Comparison of ENCODE assay signal across 8 mouse cellular contexts in genomic region chr7:128238991-128239390, GRCm38 (mm10). TPM values are rescaled to one million over a fixed set of nuclear protein-coding genes. Genes with fewer than 3 reads are reported as not detected.
DNase-seq lines count a peak whose midpoint lies in the region; ATAC-seq and TF ChIP-seq lines count a peak whose summit lies in the region.

No protein-coding gene starts in this region.

- H3K79me2 ChIP-seq in myocyte (ENCODE audit: control insufficient read depth, insufficient read depth): no peaks in the 10 kb centered on the region

- TF ChIP-seq POLR2A in myocyte (IDR thresholded peaks at IDR 0.05; ENCODE audit: insufficient read length, low read depth): no peak

- peaks cover 13% of the 10 kb centered on the region for H3K4me1 ChIP-seq in hindbrain, embryonic 12.5 days

- H3ac ChIP-seq in myocyte (ENCODE audit: control insufficient read depth, insufficient read length): no peak overlapping the region

- no peak overlapping the region; the same call in 1 of the 2 replicates for H3K27ac ChIP-seq in layer of hippocampus, adult 2 months
- H3K27ac ChIP-seq in hindbrain, embryonic 12.5 days: no peak overlapping the region

- peaks cover 41% of the 10 kb centered on the region for H3K36me3 ChIP-seq in hindbrain, embryonic 12.5 days
- H3K36me3 ChIP-seq in myocyte (ENCODE audit: control insufficient read depth, insufficient read depth): peaks cover 4% of the 10 kb centered on the region

- H3K4me3 ChIP-seq in layer of hippocampus, adult 2 months: peak overlapping the region; percentile 88
- H3K4me3 ChIP-seq in hindbrain, embryonic 12.5 days: peak overlapping the region; percentile 68
- peak overlapping the region; percentile 91 for H3K4me3 ChIP-seq in myocyte

- no peak for DNase-seq in layer of hippocampus, adult 2 months (ENCODE audit: low spot score in 2 of 2)
- DNase-seq in layer of hippocampus, adult 8-10 months (ENCODE audit: low spot score in 2 of 2): no peak
- peak; percentile 76 for DNase-seq in embryo, embryonic 10.5 days (ENCODE audit: low spot score)
- peak; percentile 65 for DNase-seq in liver
- DNase-seq in urinary bladder, postnatal 36 days (ENCODE audit: low spot score in 2 of 2): no peak
- no peak for DNase-seq in left cerebral cortex, postnatal 14 days (ENCODE audit: low spot score in 2 of 2)

- no peak for ATAC-seq in hindbrain, embryonic 12.5 days (ENCODE audit: low FRiP score)

- H3K9ac ChIP-seq in hindbrain, embryonic 12.5 days: no peak overlapping the region

- H3K4me2 ChIP-seq in hindbrain, embryonic 12.5 days (replicated peaks): peak overlapping the region; percentile 96
- H3K4me2 ChIP-seq in myocyte (ENCODE audit: low read depth): peak overlapping the region; percentile 99

- TF ChIP-seq CTCF in layer of hippocampus, adult 2 months (conservative IDR thresholded peaks at IDR 0.05): peak; percentile 70

- WGBS in hindbrain, embryonic 12.5 days: 26% methylated on average over 4 of the region's 4 CpGs

- intact Hi-C loops in left cerebral cortex, postnatal 14 days (cut with DNase I): loop anchor here (2.0 to 5.0 kb wide), 2 partner anchors 106 to 463 kb away; no protein-coding TSS in a partner anchor

- H3K27me3 ChIP-seq in hindbrain, embryonic 12.5 days: no peaks in the 10 kb centered on the region
- no peaks in the 10 kb centered on the region for H3K27me3 ChIP-seq in myocyte (ENCODE audit: control insufficient read depth, insufficient read depth, insufficient read length)

- H3K9me3 ChIP-seq in hindbrain, embryonic 12.5 days (replicated peaks): no peaks in the 10 kb centered on the region

TF ChIP-seq in myocyte, 11 proteins besides CTCF, POLR2A, EP300 and RAD21:
- TF ChIP-seq MYOD1 (IDR thresholded peaks at IDR 0.05; ENCODE audit: control insufficient read depth in 1 of 3, insufficient read length in 2 of 3, low read depth in 2 of 3) (no peak), POLR2AphosphoS2 (IDR thresholded peaks at IDR 0.05; ENCODE audit: insufficient read length, low read depth) (no peak), CEBPB (IDR thresholded peaks at IDR 0.05; ENCODE audit: insufficient read depth, poor library complexity, severe bottlenecking) (peak; percentile 69; the same call in 1 of the 2 replicates), E2F4 (IDR thresholded peaks at IDR 0.05; ENCODE audit: insufficient read depth) (no peak), TCF12 (IDR thresholded peaks at IDR 0.05; ENCODE audit: insufficient read depth, poor library complexity, severe bottlenecking) (no peak), SRF (IDR thresholded peaks at IDR 0.05; ENCODE audit: control insufficient read depth, insufficient read length, low read depth) (no peak), USF1 (IDR thresholded peaks at IDR 0.05; ENCODE audit: low read depth) (no peak)

RNA-seq across cellular contexts. Expression of gene 9130023H24Rik, which starts 1.2 kb away (rescaled TPM):
- total RNA-seq in layer of hippocampus, adult 2 months (2021): 1 to 10 TPM; 3.5 to 4.0 TPM
- 1 to 10 TPM; 3.5 to 5.0 (median 3.7) TPM for total RNA-seq in layer of hippocampus, adult 8-10 months (2022)
- polyA plus RNA-seq in hindbrain, embryonic 12.5 days (2016; fragmentation: Nextera tagmentation; extraction: Ambion mirVana): 13.8 and 14.1 TPM in 2 replicates
- 3.3 TPM for polyA plus RNA-seq in myocyte (2012; fragmentation: generic; extraction: Trizol)
- total RNA-seq in left cerebral cortex, postnatal 14 days (2021): 1 to 10 TPM; 3.6 to 4.0 TPM

RNA-seq across cellular contexts. Expression of gene Armc5, which starts 1.8 kb away (rescaled TPM):
- 10 to 100 TPM; 10.9 to 12.6 TPM for total RNA-seq in layer of hippocampus, adult 2 months (2021)
- 10 to 100 TPM; 10.0 to 14.7 (median 11.9) TPM for total RNA-seq in layer of hippocampus, adult 8-10 months (2022)
- 16.4 and 17.4 TPM in 2 replicates for polyA plus RNA-seq in hindbrain, embryonic 12.5 days (2016; fragmentation: Nextera tagmentation; extraction: Ambion mirVana)
- 16.7 TPM for polyA plus RNA-seq in myocyte (2012; fragmentation: generic; extraction: Trizol)
- 10 to 100 TPM in 1 of 2 experiments, 1 to 10 TPM in 1; 9.7 to 11.4 TPM for total RNA-seq in left cerebral cortex, postnatal 14 days (2021)

RNA-seq across cellular contexts. Expression of gene Tgfb1i1, which starts 7.6 kb away (rescaled TPM):
- total RNA-seq in layer of hippocampus, adult 2 months (2021): 10 to 100 TPM; 12.1 to 13.9 TPM
- total RNA-seq in layer of hippocampus, adult 8-10 months (2022): 10 to 100 TPM; 13.2 to 16.4 (median 13.6) TPM
- polyA plus RNA-seq in hindbrain, embryonic 12.5 days (2016; fragmentation: Nextera tagmentation; extraction: Ambion mirVana): 50.9 and 63.1 TPM in 2 replicates
- 58.1 TPM for polyA plus RNA-seq in myocyte (2012; fragmentation: generic; extraction: Trizol)
- total RNA-seq in left cerebral cortex, postnatal 14 days (2021): 10 to 100 TPM; 27.1 to 27.4 TPM

RNA-seq across cellular contexts. Expression of gene Slc5a2, which starts 26.5 kb away (rescaled TPM):
- not detected for total RNA-seq in layer of hippocampus, adult 2 months (2021)
- not detected for total RNA-seq in layer of hippocampus, adult 8-10 months (2022)
- polyA plus RNA-seq in hindbrain, embryonic 12.5 days (2016; fragmentation: Nextera tagmentation; extraction: Ambion mirVana): not detected in 2 replicates
- not detected for polyA plus RNA-seq in myocyte (2012; fragmentation: generic; extraction: Trizol)
- total RNA-seq in left cerebral cortex, postnatal 14 days (2021): not detected

RNA-seq across cellular contexts. Expression of gene Cox6a2, which starts 32.8 kb away (rescaled TPM):
- total RNA-seq in layer of hippocampus, adult 2 months (2021): 1 to 10 TPM; 1.4 to 2.5 TPM
- total RNA-seq in layer of hippocampus, adult 8-10 months (2022): 10 to 100 TPM in 2 of 4 experiments, 1 to 10 TPM in 2; 2.5 to 18.9 (median 9.2) TPM
- 1.3 and 4.1 TPM in 2 replicates for polyA plus RNA-seq in hindbrain, embryonic 12.5 days (2016; fragmentation: Nextera tagmentation; extraction: Ambion mirVana)
- 1,017 TPM for polyA plus RNA-seq in myocyte (2012; fragmentation: generic; extraction: Trizol)
- total RNA-seq in left cerebral cortex, postnatal 14 days (2021): 10 to 100 TPM; 13.5 to 17.3 TPM

Comparison
In these comparisons a context has a peak if more than half of its experiments do, and no peak if none do; other contexts are left out.
1. DNase-seq: peak in embryo, embryonic 10.5 days (single experiment) and liver (single experiment); none in layer of hippocampus, adult 2 months (0 of 2), layer of hippocampus, adult 8-10 months (0 of 2), urinary bladder, postnatal 36 days (0 of 2) and left cerebral cortex, postnatal 14 days (0 of 2).
2. Peak in every context shown above with its lines, with median percentiles within 50 percentile points of each other: H3K4me3 ChIP-seq.